In genomic region chr12:3236831-3237681, GRCm38 (mm10) we compare ENCODE assay signal across 8 mouse cellular contexts.
DNase-seq lines count a peak whose midpoint lies in the region; ATAC-seq lines count a peak whose summit lies in the region.

No protein-coding gene starts in this region.

- H3K9ac ChIP-seq in hindbrain, embryonic 12.5 days, result no peak overlapping the region
- no peak overlapping the region for H3K9ac ChIP-seq in hindbrain, embryonic 16.5 days (ENCODE audit: low read depth, low read length)
- no peak overlapping the region for H3K9ac ChIP-seq in kidney, embryonic 15.5 days
- H3K9ac ChIP-seq in midbrain, embryonic 13.5 days (replicated peaks), result no peak overlapping the region

- WGBS in hindbrain, embryonic 12.5 days, result 96% methylated on average over 12 of the region's 12 CpGs
- WGBS in hindbrain, embryonic 16.5 days, result 94% methylated on average over 12 of the region's 12 CpGs
- WGBS in kidney, embryonic 15.5 days, result 97% methylated on average over 12 of the region's 12 CpGs
- 97% methylated on average over 12 of the region's 12 CpGs for WGBS in midbrain, embryonic 13.5 days

- DNase-seq in CD8-positive naive resting alpha-beta T cell, adult 2 months (ENCODE audit: low read depth in 2 of 2, low spot score in 2 of 2), result peak; percentile 33 to 58
- DNase-seq in R1 (ENCODE audit: low read depth, low spot score), result peak; percentile 66
- peak; percentile 81 for DNase-seq in splenic B cell, adult 2 months (ENCODE audit: low read depth, low spot score)
- DNase-seq in ovary, postnatal 10 days (ENCODE audit: low spot score), result no peak

- H3K4me2 ChIP-seq in hindbrain, embryonic 12.5 days (replicated peaks), result no peak overlapping the region
- no peak overlapping the region for H3K4me2 ChIP-seq in hindbrain, embryonic 16.5 days (ENCODE audit: low read length)
- H3K4me2 ChIP-seq in kidney, embryonic 15.5 days, result peak overlapping the region; percentile 61; the same call in 1 of the 2 replicates
- no peak overlapping the region for H3K4me2 ChIP-seq in midbrain, embryonic 13.5 days (replicated peaks)

- ATAC-seq in hindbrain, embryonic 12.5 days (ENCODE audit: low FRiP score), result no peak
- ATAC-seq in hindbrain, embryonic 16.5 days, result no peak
- no peak for ATAC-seq in kidney, embryonic 15.5 days (replicated peaks; ENCODE audit: low FRiP score)
- no peak for ATAC-seq in midbrain, embryonic 13.5 days

- peaks cover 40% of the 10 kb centered on the region for H3K36me3 ChIP-seq in hindbrain, embryonic 12.5 days
- H3K36me3 ChIP-seq in hindbrain, embryonic 16.5 days (ENCODE audit: control insufficient read depth, insufficient read depth, low read length), result peaks cover 21% of the 10 kb centered on the region
- H3K36me3 ChIP-seq in kidney, embryonic 15.5 days, result peaks cover 43% of the 10 kb centered on the region
- H3K36me3 ChIP-seq in splenic B cell, adult 2 months (ENCODE audit: control insufficient read depth, insufficient read depth, low read length, poor library complexity, severe bottlenecking), result peaks cover 8% of the 10 kb centered on the region
- peaks cover 41% of the 10 kb centered on the region for H3K36me3 ChIP-seq in midbrain, embryonic 13.5 days

- H3K4me3 ChIP-seq in hindbrain, embryonic 12.5 days, result 0 out of 2 replicates have a peak overlapping the region, but pooled peaks have one; percentile 52
- no peak overlapping the region; the same call in 1 of the 2 replicates for H3K4me3 ChIP-seq in hindbrain, embryonic 16.5 days (ENCODE audit: low read length)
- H3K4me3 ChIP-seq in kidney, embryonic 15.5 days (replicated peaks), result peak overlapping the region; percentile 65; the same call in 1 of the 2 replicates
- no peak overlapping the region; the same call in 1 of the 2 replicates for H3K4me3 ChIP-seq in midbrain, embryonic 13.5 days (replicated peaks)

- no peaks in the 10 kb centered on the region for H3K27me3 ChIP-seq in hindbrain, embryonic 12.5 days
- no peaks in the 10 kb centered on the region for H3K27me3 ChIP-seq in hindbrain, embryonic 16.5 days (replicated peaks; ENCODE audit: control insufficient read depth, insufficient read depth, low read length)
- H3K27me3 ChIP-seq in kidney, embryonic 15.5 days, result no peaks in the 10 kb centered on the region
- H3K27me3 ChIP-seq in splenic B cell, adult 2 months (ENCODE audit: control insufficient read depth, insufficient read depth, low read length, poor library complexity, severe bottlenecking), result no peaks in the 10 kb centered on the region
- H3K27me3 ChIP-seq in midbrain, embryonic 13.5 days, result no peaks in the 10 kb centered on the region

- H3K4me1 ChIP-seq in hindbrain, embryonic 12.5 days, result no peaks in the 10 kb centered on the region
- H3K4me1 ChIP-seq in hindbrain, embryonic 16.5 days (ENCODE audit: control insufficient read depth, insufficient read depth, low read depth, low read length), result peaks cover 4% of the 10 kb centered on the region
- H3K4me1 ChIP-seq in kidney, embryonic 15.5 days, result peaks cover 5% of the 10 kb centered on the region; the same call in 1 of the 2 replicates
- peaks cover 7% of the 10 kb centered on the region; the same call in 1 of the 2 replicates for H3K4me1 ChIP-seq in midbrain, embryonic 13.5 days (replicated peaks)

- no peak overlapping the region for H3K27ac ChIP-seq in hindbrain, embryonic 12.5 days
- no peak overlapping the region for H3K27ac ChIP-seq in hindbrain, embryonic 16.5 days (ENCODE audit: low read depth, low read length)
- H3K27ac ChIP-seq in kidney, embryonic 15.5 days, result no peak overlapping the region
- no peak overlapping the region for H3K27ac ChIP-seq in midbrain, embryonic 13.5 days

- H3K9me3 ChIP-seq in hindbrain, embryonic 12.5 days (replicated peaks), result 0 out of 2 replicates have a peak, but pooled peaks cover 10% of the 10 kb centered on the region
- peaks cover 2% of the 10 kb centered on the region; the same call in 1 of the 2 replicates for H3K9me3 ChIP-seq in hindbrain, embryonic 16.5 days (ENCODE audit: control insufficient read depth, low read length)
- 0 out of 2 replicates have a peak, but pooled peaks cover 2% of the 10 kb centered on the region for H3K9me3 ChIP-seq in kidney, embryonic 15.5 days (replicated peaks)
- peaks cover 3% of the 10 kb centered on the region; the same call in 1 of the 2 replicates for H3K9me3 ChIP-seq in midbrain, embryonic 13.5 days

Comparison
In these comparisons a context has a peak if more than half of its experiments do, and no peak if none do; other contexts are left out.
1. H3K4me3 ChIP-seq: peak in hindbrain, embryonic 12.5 days (single experiment) and kidney, embryonic 15.5 days (single experiment); none in hindbrain, embryonic 16.5 days (single experiment) and midbrain, embryonic 13.5 days (single experiment).